Mouse (Mus musculus) thymus, postnatal 10 days (tissue): ENCODE results near the gene Ccdc181.

ENCODE experiments used
- DNase-seq, 2 experiments: peaks; one replicate each; pipeline ENCODE4 v3.0.0; 2021; ENCODE audit warnings: low spot score in 2 of 2

Ccdc181 gene

DNA sequence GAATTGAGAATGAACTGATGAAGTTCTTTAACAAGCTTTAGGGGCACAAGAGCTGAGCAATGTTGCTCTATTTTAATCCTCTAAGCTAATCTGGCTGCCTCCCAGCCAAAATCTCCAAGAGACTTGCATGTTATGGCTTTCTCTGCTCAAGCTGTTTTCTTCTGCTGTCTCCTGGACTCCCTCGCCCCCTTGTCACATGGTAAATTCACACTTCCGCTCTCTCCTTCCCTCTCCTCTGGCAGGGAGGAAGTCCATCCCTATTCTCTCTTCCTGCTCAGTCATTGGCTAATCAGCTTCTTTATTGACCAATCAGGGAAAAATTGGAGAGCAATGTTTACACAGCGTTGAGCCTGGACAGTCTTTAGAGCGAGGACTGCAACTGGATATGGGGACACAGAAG, 60.5 kb downstream of the Ccdc181 start:
- DNase-seq: no peak
